Mouse (Mus musculus) liver, postnatal 0 days (tissue): ENCODE measurements around the gene Phgdh. TPM values are rescaled to one million over a fixed set of nuclear protein-coding genes. Genes with fewer than 3 reads are reported as not detected.

Experiments used
- ATAC-seq: fragments of 200-750 bp; cut with Nextera tagmentation; 2 replicates; pipeline ENCODE4 v1.8.0; 2017; ENCODE audit warnings: mild to moderate bottlenecking, moderate library complexity
- DNase-seq: peaks from one replicate; pipeline ENCODE4 v3.0.0-alpha.2; 2016
- H3K27ac ChIP-seq: fragments of 300-500 bp; sonication (generic); 2 replicates; pipeline ENCODE4 v1.5.1; 2014; ENCODE audit warnings: antibody characterized with exemption, moderate library complexity, mild to moderate bottlenecking, low read depth
- H3K27me3 ChIP-seq: fragments of 300-500 bp; sonication (generic); 2 replicates; pipeline ENCODE4 v1.6.1; 2014; ENCODE audit warnings: low read length, control low read depth, mixed read lengths; ENCODE audit not compliant: insufficient read depth
- H3K36me3 ChIP-seq: fragments of 300-500 bp; sonication (generic); replicated peaks from 2 replicates; pipeline ENCODE4 v1.6.1; 2014; ENCODE audit warnings: mild to moderate bottlenecking, control low read depth, low read length, moderate library complexity, mixed read lengths; ENCODE audit not compliant: insufficient read depth
- H3K4me1 ChIP-seq: fragments of 300-500 bp; sonication (generic); 2 replicates; pipeline ENCODE4 v1.6.1; 2014; ENCODE audit warnings: antibody characterized with exemption, mild to moderate bottlenecking, control low read depth; ENCODE audit not compliant: insufficient read depth
- H3K4me2 ChIP-seq: fragments of 300-500 bp; sonication (generic); 2 replicates; pipeline ENCODE4 v1.6.1; 2014; ENCODE audit warnings: low read depth, mild to moderate bottlenecking, low read length, moderate library complexity, mixed read lengths
- H3K4me3 ChIP-seq: fragments of 300-500 bp; sonication (generic); 2 replicates; pipeline ENCODE4 v1.5.1; 2014; ENCODE audit warnings: low read depth, low read length
- H3K9ac ChIP-seq: fragments of 300-500 bp; sonication (generic); replicated peaks from 2 replicates; pipeline ENCODE4 v1.6.1; 2014; ENCODE audit warnings: mild to moderate bottlenecking, moderate library complexity
- H3K9me3 ChIP-seq: fragments of 300-500 bp; sonication (generic); 2 replicates; pipeline ENCODE4 v1.6.1; 2016; ENCODE audit warnings: mild to moderate bottlenecking, control low read depth, low read length, mixed read lengths
- CTCF ChIP-seq: sonication (generic); IDR thresholded peaks from 2 replicates; pipeline ENCODE4 v1.5.1; 2016; ENCODE audit warnings: antibody characterized with exemption, low read depth
- EP300 ChIP-seq: IDR thresholded peaks from 2 replicates; pipeline ENCODE4 v1.6.1; 2016; ENCODE audit warnings: antibody characterized with exemption, low read depth, mild to moderate bottlenecking
- WGBS: fragments of 180-500 bp; shearing (Covaris S2); extraction: QIAGEN DNeasy Blood & Tissue Kit; methylation state at CpG from one replicate; pipeline ENCODE4 v1.1.7; 2014; ENCODE audit not compliant: insufficient replicate concordance; 5-methylcytosine and 5-hydroxymethylcytosine counted together
- polyA plus RNA-seq: library from polyadenylated mRNA; unstranded; fragments of >200 nt; fragmentation: Nextera tagmentation; extraction: Ambion mirVana; gene quantifications from 2 replicates; pipeline ENCODE4 v1.2.1, GENCODE M21; 2015

Gene Phgdh
- polyA plus RNA-seq, 1 experiment from 2014 or later, result 32.7 TPM

DNA sequence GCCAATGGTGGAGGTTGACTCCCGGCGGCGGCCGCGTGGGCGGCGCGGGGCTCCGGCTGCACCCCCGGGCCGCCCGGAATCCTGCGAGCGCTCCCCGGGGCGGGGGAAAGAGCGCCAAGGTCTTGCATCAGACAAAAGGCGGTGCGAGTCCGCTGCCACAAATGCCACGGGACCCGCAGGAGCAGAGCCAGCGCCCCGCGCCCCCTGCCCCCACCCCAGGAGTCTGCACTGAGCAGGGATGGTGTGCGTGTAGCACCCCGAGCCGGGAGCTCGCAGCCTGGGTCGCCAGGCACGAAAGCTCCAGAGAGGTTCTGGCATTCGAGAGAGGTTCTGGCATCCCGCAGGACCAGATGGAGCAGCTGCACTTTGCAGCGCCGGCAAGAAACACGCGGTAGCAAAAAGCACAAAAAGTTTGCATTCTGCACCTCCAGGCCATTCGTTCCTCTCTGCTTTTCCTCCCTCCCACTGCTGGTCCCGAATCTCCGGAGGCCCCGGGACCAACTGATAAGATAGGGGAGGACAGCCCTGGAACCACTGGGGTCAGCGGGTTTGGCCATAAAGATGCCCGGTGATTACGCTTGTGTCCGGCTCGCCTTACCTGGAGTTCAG is 589 bp downstream of the Phgdh start:
- Histone ChIP-seq H3K27ac (0 out of 2 replicates have a peak overlapping the region, but pooled peaks have one; percentile 31), H3K4me3 (peak overlapping the region; percentile 61), H3K4me1 (peaks cover 38% of the 10 kb centered on the region), H3K27me3 (no peaks in the 10 kb centered on the region), H3K4me2 (peak overlapping the region; percentile 88), H3K9me3 (no peaks in the 10 kb centered on the region), H3K36me3 (no peaks in the 10 kb centered on the region), H3K9ac (peak overlapping the region; percentile 62)
- under 1% methylated on average over 45 of the region's 46 CpGs for WGBS
- peak; percentile 67 for DNase-seq
- ATAC-seq, result peak; percentile 55
- TF ChIP-seq CTCF (no peak), EP300 (no peak)

DNA sequence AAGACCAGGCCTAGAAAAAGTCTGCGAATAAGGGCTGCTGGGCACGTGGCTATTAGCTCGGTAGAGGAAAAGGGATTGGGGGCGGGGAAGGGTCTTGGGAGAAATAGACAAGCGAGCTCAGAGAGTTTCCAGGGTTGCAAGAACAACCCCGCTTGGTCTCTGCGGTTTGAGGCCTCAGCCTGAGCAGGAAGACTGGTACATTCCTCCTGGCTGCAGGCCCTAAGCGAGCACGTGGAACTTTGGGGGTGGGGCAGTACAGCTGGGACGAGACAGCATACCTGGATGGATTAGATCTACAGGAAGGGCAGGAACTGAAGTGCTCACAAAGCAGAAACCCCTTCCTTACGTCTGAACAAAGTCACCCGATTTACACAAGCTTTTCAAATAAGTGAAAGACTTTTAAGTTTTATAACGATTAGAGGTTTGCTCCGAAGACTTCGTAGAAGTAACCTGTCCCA is 1.2 kb downstream of the Phgdh start:
- WGBS, result 3% methylated on average over 15 of the region's 15 CpGs
- peak; percentile 58 for ATAC-seq

DNA sequence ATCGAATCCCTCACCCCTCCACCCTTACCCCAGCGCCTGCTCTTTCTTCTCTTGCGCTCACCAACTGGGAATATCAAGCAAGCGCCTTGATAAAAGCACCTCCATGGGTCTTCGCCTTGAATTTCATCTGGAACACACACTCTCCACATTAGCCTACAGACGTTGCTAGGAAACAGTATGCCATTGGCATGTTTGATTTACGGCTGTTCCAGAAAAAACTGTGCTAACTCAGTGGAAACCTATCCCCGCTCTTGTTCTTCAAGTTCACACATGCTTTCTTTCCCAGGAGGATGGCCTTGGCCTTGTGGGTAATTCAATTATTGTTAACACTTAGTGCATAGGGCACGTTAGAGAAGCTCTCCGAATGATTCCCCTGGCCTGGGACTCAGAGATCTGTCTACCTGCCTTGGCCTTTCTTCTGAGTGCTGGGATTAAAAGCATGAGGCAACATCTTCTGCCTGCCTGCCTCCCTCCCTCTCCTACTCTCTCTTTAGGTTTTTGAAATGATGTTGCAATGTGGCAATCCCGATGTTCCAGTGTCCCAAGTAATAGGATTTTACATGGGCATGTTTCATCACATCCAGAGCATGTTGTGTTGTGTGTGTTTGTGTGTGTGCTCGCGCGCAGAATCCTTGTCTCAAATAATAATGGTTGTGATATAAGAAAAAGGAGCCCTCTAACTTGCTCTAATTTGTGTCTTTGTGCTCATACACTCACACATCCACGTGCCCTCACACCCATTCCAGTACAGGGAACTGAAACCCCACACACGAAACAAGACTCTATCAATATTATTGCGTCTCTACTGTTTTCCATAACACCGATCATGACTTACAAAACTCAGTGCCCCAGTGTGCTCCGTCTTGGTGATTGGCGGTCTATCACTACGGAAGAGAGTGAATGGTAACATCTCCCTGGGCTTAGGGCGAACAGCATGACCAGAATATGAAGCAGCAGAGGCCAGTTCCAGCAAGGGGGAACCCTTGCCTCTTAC is 2.8 kb downstream of the Phgdh start:
- WGBS, result 55% methylated on average over 22 of the region's 22 CpGs
- peak; percentile 24; the same call in 1 of the 2 replicates for ATAC-seq
- peaks cover 38% of the 10 kb centered on the region for H3K4me1 ChIP-seq
- no peak overlapping the region; the same call in 1 of the 2 replicates for H3K27ac ChIP-seq
- peak overlapping the region; percentile 88 for H3K4me2 ChIP-seq
- no peaks in the 10 kb centered on the region for H3K9me3 ChIP-seq
- H3K27me3 ChIP-seq, result no peaks in the 10 kb centered on the region
- H3K36me3 ChIP-seq, result no peaks in the 10 kb centered on the region
- TF ChIP-seq EP300, result no peak
- no peak overlapping the region for H3K4me3 ChIP-seq
- no peak for DNase-seq
- H3K9ac ChIP-seq, result no peak overlapping the region

More for the DNA sequence above, 1.2 kb downstream of the Phgdh start:
- Histone ChIP-seq H3K4me2 (peak overlapping the region; percentile 88), H3K4me3 (peak overlapping the region; percentile 61), H3K4me1 (peaks cover 38% of the 10 kb centered on the region), H3K27ac (peak overlapping the region; percentile 30; the same call in 1 of the 2 replicates), H3K27me3 (no peaks in the 10 kb centered on the region), H3K36me3 (no peaks in the 10 kb centered on the region), H3K9ac (peak overlapping the region; percentile 62), H3K9me3 (no peaks in the 10 kb centered on the region)
- TF ChIP-seq EP300 (no peak), CTCF (no peak)
- peak; percentile 75 for DNase-seq

DNA sequence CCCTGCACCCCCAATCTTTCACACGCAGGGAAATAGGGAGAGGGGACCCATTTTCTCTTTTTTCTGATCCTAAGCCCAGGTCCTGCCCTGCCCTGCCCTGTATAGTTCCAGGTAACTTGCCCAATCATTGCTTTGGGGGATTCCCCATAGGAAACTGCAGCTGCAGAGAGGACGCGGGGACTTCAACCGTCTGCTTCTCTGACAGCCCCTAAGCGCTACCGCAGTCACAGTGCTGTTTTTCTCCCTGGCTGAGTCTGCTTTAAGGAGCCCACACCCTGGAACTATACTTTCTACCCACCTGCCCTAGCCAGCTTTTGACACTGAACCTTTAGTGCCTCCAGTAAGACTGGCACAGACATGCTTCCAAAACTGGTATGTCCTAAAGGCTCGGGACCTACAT is 3.9 kb downstream of the Phgdh start:
- DNase-seq (no peak), ATAC-seq (peak; percentile 22; the same call in 1 of the 2 replicates)
- H3K27me3 ChIP-seq, result no peaks in the 10 kb centered on the region

DNA sequence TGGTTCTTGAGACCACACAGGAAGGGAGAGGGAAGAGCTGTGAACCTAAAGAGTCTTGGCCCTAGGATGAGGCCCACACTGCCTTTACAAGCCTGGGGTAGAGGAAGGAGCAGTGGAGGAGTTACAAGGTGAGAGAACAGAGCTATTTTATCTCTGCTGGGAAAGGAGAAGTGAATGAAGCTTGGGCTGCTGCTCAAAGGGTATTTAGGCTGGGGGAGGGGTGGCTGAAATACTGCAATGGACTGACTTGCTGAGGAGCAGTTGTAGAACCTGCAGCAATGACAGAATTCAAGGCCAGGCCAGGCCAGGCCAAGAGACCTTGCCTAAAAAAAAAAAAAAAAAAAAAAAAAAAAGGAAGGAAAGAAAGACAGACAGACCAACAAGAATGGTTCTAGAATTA is 4.5 kb downstream of the Phgdh start:
- peak overlapping the region; percentile 40; the same call in 1 of the 2 replicates for H3K4me2 ChIP-seq
- no peaks in the 10 kb centered on the region for H3K36me3 ChIP-seq
- H3K4me1 ChIP-seq, result peaks cover 38% of the 10 kb centered on the region
- H3K4me3 ChIP-seq, result no peak overlapping the region
- peak overlapping the region; percentile 5; the same call in 1 of the 2 replicates for H3K27ac ChIP-seq
- H3K27me3 ChIP-seq, result no peaks in the 10 kb centered on the region
- no peaks in the 10 kb centered on the region for H3K9me3 ChIP-seq
- no peak overlapping the region for H3K9ac ChIP-seq
- TF ChIP-seq EP300, result no peak
- DNase-seq (no peak), ATAC-seq (no peak)

More for the DNA sequence above, 3.9 kb downstream of the Phgdh start:
- 0 out of 2 replicates have a peak overlapping the region, but pooled peaks have one; percentile 16 for H3K27ac ChIP-seq
- no peaks in the 10 kb centered on the region for H3K36me3 ChIP-seq
- H3K4me3 ChIP-seq, result no peak overlapping the region
- H3K9me3 ChIP-seq, result no peaks in the 10 kb centered on the region
- WGBS, result 27% methylated on average over 7 of the region's 7 CpGs
- H3K9ac ChIP-seq, result no peak overlapping the region
- H3K4me1 ChIP-seq, result peaks cover 38% of the 10 kb centered on the region
- peak overlapping the region; percentile 40; the same call in 1 of the 2 replicates for H3K4me2 ChIP-seq
- no peak for TF ChIP-seq EP300
- TF ChIP-seq CTCF, result no peak

DNA sequence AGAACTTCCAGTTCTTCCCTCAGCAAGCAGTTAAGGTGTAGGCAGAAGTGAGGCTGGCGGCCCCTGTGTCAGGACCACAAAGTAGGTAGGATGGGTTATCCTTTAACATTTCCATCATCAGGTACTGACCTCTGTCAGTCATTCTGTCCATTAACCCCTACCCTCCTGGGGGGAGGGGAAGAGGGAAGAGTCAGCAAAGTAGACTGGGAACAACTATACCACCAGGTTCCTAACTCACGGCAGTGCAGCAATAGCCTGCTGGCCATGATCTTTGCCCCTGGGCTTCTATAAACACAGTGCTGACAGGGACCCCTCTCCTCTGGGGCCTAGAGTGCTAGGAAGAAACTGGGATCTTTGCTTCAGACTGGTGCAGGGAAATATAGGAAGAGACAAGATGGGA is 5.8 kb downstream of the Phgdh start:
- Histone ChIP-seq H3K4me2 (no peak overlapping the region), H3K27me3 (no peaks in the 10 kb centered on the region), H3K27ac (no peak overlapping the region), H3K9ac (no peak overlapping the region), H3K36me3 (no peaks in the 10 kb centered on the region; the same call in 1 of the 2 replicates), H3K9me3 (no peaks in the 10 kb centered on the region), H3K4me1 (peaks cover 35% of the 10 kb centered on the region), H3K4me3 (no peak overlapping the region)
- DNase-seq (no peak), ATAC-seq (peak; percentile 7; the same call in 1 of the 2 replicates)
- TF ChIP-seq CTCF (no peak), EP300 (no peak)
- WGBS, result 75% methylated on average over 2 of the region's 2 CpGs
